Mouse (Mus musculus) MEL (cell line): ENCODE data around the gene Dot1l. TPM values are rescaled to one million over a fixed set of nuclear protein-coding genes. Genes with fewer than 3 reads are reported as not detected.
A peak's percentile ranks its signal among the peaks of the same experiment; 100 is the strongest.

Experiments used
- DNase-seq: peaks from one replicate; pipeline ENCODE4 v3.0.0; 2011; ENCODE audit warnings: low read depth, low spot score
- H3K27ac ChIP-seq: 2 replicates; pipeline ENCODE4 v1.5.1; 2012; ENCODE audit warnings: low read depth, mild to moderate bottlenecking, control low read depth, low read length, moderate library complexity; ENCODE audit not compliant: control insufficient read depth
- H3K27me3 ChIP-seq, 2 experiments: fragments of 150-350 bp in 1 of 2; sonication (generic) in 1 of 2; 2 replicates each; pipeline ENCODE4 v1.6.1; 2012; ENCODE audit warnings: low read length in 2 of 2, mild to moderate bottlenecking in 2 of 2, improper control_type of control experiment in 1 of 2, moderate library complexity in 1 of 2; ENCODE audit not compliant: insufficient read depth in 2 of 2, control insufficient read depth in 1 of 2
- H3K36me3 ChIP-seq, 2 experiments: 2 replicates each; pipeline ENCODE4 v1.6.1; 2012 to 2014; ENCODE audit warnings: low read length in 2 of 2, improper control_type of control experiment in 1 of 2, inconsistent platforms in 1 of 2, mild to moderate bottlenecking in 1 of 2; ENCODE audit not compliant: insufficient read depth in 2 of 2, control insufficient read depth in 1 of 2
- H3K4me1 ChIP-seq, 2 experiments: fragments of 150-350 bp in 1 of 2; sonication (generic) in 1 of 2; 2 replicates each; pipeline ENCODE4 v1.6.1; 2012; ENCODE audit warnings: low read length in 2 of 2, improper control_type of control experiment in 1 of 2, mild to moderate bottlenecking in 1 of 2; ENCODE audit not compliant: insufficient read depth in 2 of 2, control insufficient read depth in 1 of 2
- H3K4me3 ChIP-seq, 2 experiments: fragments of 150-350 bp in 1 of 2; sonication (generic) in 1 of 2; 2 replicates each; pipeline ENCODE4 v1.5.1; 2012; ENCODE audit warnings: low read depth in 2 of 2, low read length in 2 of 2, mild to moderate bottlenecking in 2 of 2, moderate library complexity in 2 of 2, control low read depth in 1 of 2, improper control_type of control experiment in 1 of 2; ENCODE audit not compliant: control insufficient read depth in 1 of 2, insufficient read depth in 1 of 2
- H3K79me2 ChIP-seq: 2 replicates; pipeline ENCODE4 v1.6.1; 2012; ENCODE audit warnings: mild to moderate bottlenecking, low read length, moderate library complexity; ENCODE audit not compliant: control insufficient read depth, poor library complexity, insufficient read depth
- H3K9ac ChIP-seq: 2 replicates; pipeline ENCODE4 v1.6.1; 2012; ENCODE audit warnings: low read depth, mild to moderate bottlenecking, control low read depth, low read length, moderate library complexity; ENCODE audit not compliant: control insufficient read depth, poor library complexity, severe bottlenecking
- H3K9me3 ChIP-seq: fragments of 150-350 bp; sonication (generic); replicated peaks from 2 replicates; pipeline ENCODE4 v1.6.1; 2012; ENCODE audit warnings: mild to moderate bottlenecking, low read length, improper control_type of control experiment, moderate library complexity; ENCODE audit not compliant: insufficient read depth
- BHLHE40 ChIP-seq: IDR thresholded peaks from 2 replicates; pipeline ENCODE4 v1.6.1; 2012; ENCODE audit warnings: low read depth, mild to moderate bottlenecking, inconsistent platforms, low read length, improper control_type of control experiment, borderline replicate concordance
- CHD1 ChIP-seq: IDR thresholded peaks from 2 replicates; pipeline ENCODE4 v1.6.1; 2012; ENCODE audit warnings: low read depth, mild to moderate bottlenecking, inconsistent platforms, low read length, improper control_type of control experiment
- CHD2 ChIP-seq: IDR thresholded peaks from 2 replicates; pipeline ENCODE4 v1.6.1; 2011; ENCODE audit warnings: low read length, improper control_type of control experiment
- CTCF ChIP-seq, 3 experiments: IDR thresholded peaks in 2 of 3; conservative IDR thresholded peaks in 1 of 3; 2 replicates each; pipeline ENCODE4 v1.5.1; 2011 to 2012; ENCODE audit warnings: low read length in 3 of 3, low read depth in 2 of 3, mild to moderate bottlenecking in 2 of 3, improper control_type of control experiment in 1 of 3, inconsistent platforms in 1 of 3, mixed read lengths in 1 of 3, moderate library complexity in 1 of 3; ENCODE audit not compliant: control insufficient read depth in 1 of 3, insufficient read depth in 1 of 3, poor library complexity in 1 of 3, severe bottlenecking in 1 of 3
- E2F4 ChIP-seq: IDR thresholded peaks from 2 replicates; pipeline ENCODE4 v1.6.1; 2011; ENCODE audit warnings: low read depth, low read length, improper control_type of control experiment, borderline replicate concordance
- MAZ ChIP-seq: IDR thresholded peaks from 2 replicates; pipeline ENCODE4 v1.6.1; 2012; ENCODE audit warnings: low read depth, mild to moderate bottlenecking, inconsistent platforms, low read length, improper control_type of control experiment
- MYB ChIP-seq: IDR thresholded peaks from 2 replicates; pipeline ENCODE4 v1.6.1; 2011; ENCODE audit warnings: mild to moderate bottlenecking, low read depth, low read length, improper control_type of control experiment
- NELFE ChIP-seq: IDR thresholded peaks from 2 replicates; pipeline ENCODE4 v1.6.1; 2011; ENCODE audit warnings: low read depth, low read length, improper control_type of control experiment
- NRF1 ChIP-seq: IDR thresholded peaks from 2 replicates; pipeline ENCODE4 v1.6.1; 2014; ENCODE audit warnings: low read depth, mild to moderate bottlenecking, inconsistent platforms, low read length, improper control_type of control experiment, moderate library complexity; ENCODE audit not compliant: poor library complexity, insufficient read depth, severe bottlenecking
- POLR2A ChIP-seq, 2 experiments: IDR thresholded peaks; 2 replicates each; pipeline ENCODE4 v1.6.1; 2011 to 2012; ENCODE audit warnings: low read length in 2 of 2, mild to moderate bottlenecking in 2 of 2, control low read depth in 1 of 2, improper control_type of control experiment in 1 of 2, low read depth in 1 of 2, moderate library complexity in 1 of 2; ENCODE audit not compliant: control insufficient read depth in 1 of 2, insufficient read depth in 1 of 2, poor library complexity in 1 of 2
- POLR2AphosphoS2 ChIP-seq: IDR thresholded peaks from 2 replicates; pipeline ENCODE4 v1.6.1; 2011; ENCODE audit warnings: low read length, improper control_type of control experiment
- POLR2AphosphoS5 ChIP-seq: IDR thresholded peaks from 2 replicates; pipeline ENCODE4 v1.6.1; 2012; ENCODE audit warnings: low read depth, borderline replicate concordance, mild to moderate bottlenecking, inconsistent platforms, low read length, moderate library complexity, mixed read lengths
- RAD21 ChIP-seq: IDR thresholded peaks from 2 replicates; pipeline ENCODE4 v1.6.1; 2011; ENCODE audit warnings: mild to moderate bottlenecking, low read depth, low read length, improper control_type of control experiment
- SMC3 ChIP-seq: IDR thresholded peaks from 2 replicates; pipeline ENCODE4 v1.6.1; 2011; ENCODE audit warnings: low read depth, low read length, improper control_type of control experiment
- TAL1 ChIP-seq: IDR thresholded peaks from 2 replicates; pipeline ENCODE4 v1.6.1; 2012; ENCODE audit warnings: mild to moderate bottlenecking, inconsistent platforms, low read length, moderate library complexity, mixed read lengths
- USF2 ChIP-seq, 2 experiments: IDR thresholded peaks; 2 replicates each; pipeline ENCODE4 v1.6.1; 2011 to 2012; ENCODE audit warnings: improper control_type of control experiment in 2 of 2, low read length in 2 of 2, borderline replicate concordance in 1 of 2, inconsistent platforms in 1 of 2, low read depth in 1 of 2, mild to moderate bottlenecking in 1 of 2; ENCODE audit not compliant: insufficient read depth in 1 of 2
- ZC3H11A ChIP-seq: IDR thresholded peaks from 2 replicates; pipeline ENCODE4 v1.6.1; 2012; ENCODE audit warnings: low read depth, mild to moderate bottlenecking, inconsistent platforms, low read length, improper control_type of control experiment
- polyA plus RNA-seq, 2 experiments: library from polyadenylated mRNA; stranded (reverse) in 1 of 2; unstranded in 1 of 2; fragments of >175 nt in 1 of 2; fragments of >200 nt in 1 of 2; gene quantifications; 2 replicates each; pipeline versions ENCODE4 v1.2.1 to v1.2.4; 2012; ENCODE audit warnings: low replicate concordance in 2 of 2, low read depth in 1 of 2; ENCODE audit not compliant: insufficient read length in 2 of 2, insufficient read depth in 1 of 2, missing spikeins in 1 of 2
- total RNA-seq: library from RNA; depleted of rRNA; stranded (reverse); fragments of 300-350 nt; gene quantifications from 2 replicates; pipeline ENCODE4 v1.2.3, GENCODE M21; 2012

The Dot1l gene
- total and polyA plus RNA-seq, 3 experiments = 15.0 to 70.6 TPM; not detected in 1

- Histone ChIP-seq H3K4me1 (peaks cover 6 to 26% of the 10 kb centered on the region in 2 experiments), H3K27me3 (no peaks in the 10 kb centered on the region), H3K9me3 (no peaks in the 10 kb centered on the region), H3K27ac (no peak overlapping the region), H3K9ac (no peak overlapping the region), H3K4me3 (no peak overlapping the region), H3K36me3 (peaks cover 4 to 8% of the 10 kb centered on the region in 2 experiments), H3K79me2 (peaks cover 84% of the 10 kb centered on the region)
- 0 out of 4 replicates have a peak, but pooled peaks of 1 of the 2 experiments have one; percentile 4 for TF ChIP-seq USF2 (IDR thresholded peaks at IDR 0.05; ENCODE audit: borderline replicate concordance in 1 of 2, insufficient read depth in 1 of 2, low read depth in 1 of 2, low read length in 2 of 2)
- no peak for TF ChIP-seq MAZ
- TF ChIP-seq, all 39 proteins: peak for 1
- no peak for DNase-seq
These were observed 3.6 kb downstream of the Dot1l start for GRCm38 (mm10) chr10:80758651-80759050.

GRCm38 (mm10) chr10:80760596-80761524, 5.9 kb downstream of the Dot1l start:
- Histone ChIP-seq H3K9ac (no peak overlapping the region), H3K4me1 (peaks cover 3 to 19% of the 10 kb centered on the region in 2 experiments), H3K9me3 (no peaks in the 10 kb centered on the region), H3K27me3 (no peaks in the 10 kb centered on the region), H3K36me3 (peaks cover 4 to 11% of the 10 kb centered on the region in 2 experiments), H3K4me3 (no peak overlapping the region), H3K27ac (no peak overlapping the region), H3K79me2 (peaks cover 80% of the 10 kb centered on the region)
- DNase-seq = no peak
- TF ChIP-seq POLR2A (IDR thresholded peaks at IDR 0.05; ENCODE audit: control insufficient read depth in 1 of 2, insufficient read depth in 1 of 2, low read depth in 1 of 2, low read length in 2 of 2, poor library complexity in 1 of 2) (no peak), USF2 (IDR thresholded peaks at IDR 0.05; ENCODE audit: borderline replicate concordance in 1 of 2, insufficient read depth in 1 of 2, low read depth in 1 of 2, low read length in 2 of 2) (no peak), SMC3 (no peak)

GRCm38 (mm10) chr10:80761821-80762220, 6.8 kb downstream of the Dot1l start:
- peaks cover 0 to 13% of the 10 kb centered on the region in 2 experiments; a peak in 3 of 4 replicates for H3K4me1 ChIP-seq
- H3K4me3 ChIP-seq = no peak overlapping the region
- H3K27me3 ChIP-seq = no peaks in the 10 kb centered on the region
- DNase-seq = no peak
- TF ChIP-seq POLR2AphosphoS2 (no peak), CTCF (IDR thresholded peaks at IDR 0.05 in 2 of 3, conservative IDR thresholded peaks at IDR 0.05 in 1 of 3; ENCODE audit: control insufficient read depth in 1 of 3, insufficient read depth in 1 of 3, low read depth in 2 of 3, low read length in 3 of 3, poor library complexity in 1 of 3, severe bottlenecking in 1 of 3) (no peak), MAZ (no peak), BHLHE40 (no peak), NELFE (no peak), RAD21 (no peak), NRF1 (no peak), POLR2AphosphoS5 (no peak), ZC3H11A (no peak), CHD1 (no peak), CHD2 (no peak), MYB (no peak), TAL1 (no peak), E2F4 (no peak)
- H3K79me2 ChIP-seq = peaks cover 70% of the 10 kb centered on the region
- H3K27ac ChIP-seq = no peak overlapping the region
- no peaks in the 10 kb centered on the region for H3K9me3 ChIP-seq
- peaks cover 0 to 16% of the 10 kb centered on the region in 2 experiments; a peak in 3 of 4 replicates for H3K36me3 ChIP-seq
- H3K9ac ChIP-seq = no peak overlapping the region
